Mouse (Mus musculus) midbrain, embryonic 11.5 days (tissue): Measurements from ENCODE around the gene 1700020N01Rik. TPM values are rescaled to one million over a fixed set of nuclear protein-coding genes. Genes with fewer than 3 reads are reported as not detected.

Experiments used
- ATAC-seq: fragments of 200-750 bp; cut with Nextera tagmentation; 2 replicates; pipeline ENCODE4 v1.8.0; 2017; ENCODE audit warnings: moderate TSS enrichment, moderate library complexity; ENCODE audit not compliant: low FRiP score
- DNase-seq: peaks from one replicate; pipeline ENCODE4 v3.0.0; 2015; ENCODE audit warnings: low spot score; ENCODE audit errors: missing footprints
- H3K27ac ChIP-seq: fragments of 300-500 bp; sonication (generic); 2 replicates; pipeline ENCODE4 v1.5.1; 2014; ENCODE audit warnings: low read depth, low read length
- H3K27me3 ChIP-seq: fragments of 300-500 bp; sonication (generic); 2 replicates; pipeline ENCODE4 v1.6.1; 2014; ENCODE audit warnings: mild to moderate bottlenecking, low read length, moderate library complexity, mixed read lengths; ENCODE audit not compliant: control insufficient read depth, insufficient read depth
- H3K36me3 ChIP-seq: fragments of 300-500 bp; sonication (generic); 2 replicates; pipeline ENCODE4 v1.6.1; 2014; ENCODE audit warnings: mild to moderate bottlenecking, low read length, moderate library complexity, mixed read lengths; ENCODE audit not compliant: control insufficient read depth, insufficient read depth
- H3K4me1 ChIP-seq: fragments of 300-500 bp; sonication (generic); 2 replicates; pipeline ENCODE4 v1.6.1; 2014; ENCODE audit warnings: low read length; ENCODE audit not compliant: control insufficient read depth, insufficient read depth
- H3K4me2 ChIP-seq: fragments of 300-500 bp; sonication (generic); 2 replicates; pipeline ENCODE4 v1.6.1; 2014; ENCODE audit warnings: mild to moderate bottlenecking, moderate library complexity
- H3K4me3 ChIP-seq: fragments of 300-500 bp; sonication (generic); 2 replicates; pipeline ENCODE4 v1.5.1; 2014; ENCODE audit warnings: low read depth, low read length
- H3K9ac ChIP-seq: fragments of 300-500 bp; sonication (generic); 2 replicates; pipeline ENCODE4 v1.6.1; 2014; ENCODE audit warnings: low read length
- H3K9me3 ChIP-seq: fragments of 300-500 bp; sonication (generic); 2 replicates; pipeline ENCODE4 v1.6.1; 2016; ENCODE audit warnings: low read length; ENCODE audit not compliant: control insufficient read depth
- WGBS: fragments of 180-500 bp; shearing (Covaris S2); extraction: QIAGEN DNeasy Blood & Tissue Kit; methylation state at CpG from one replicate; pipeline ENCODE4 v1.1.7; 2014; 5-methylcytosine and 5-hydroxymethylcytosine counted together
- polyA plus RNA-seq: library from polyadenylated mRNA; unstranded; fragments of >200 nt; fragmentation: Nextera tagmentation; extraction: Ambion mirVana; gene quantifications from 2 replicates; pipeline ENCODE4 v1.2.1, GENCODE M21; 2014

Gene 1700020N01Rik
- polyA plus RNA-seq, 1 experiment from 2014 or later, result not detected

GRCm38 (mm10) chr10:21613021-21613860, 20.3 kb downstream of the 1700020N01Rik start:
- ATAC-seq (no peak), DNase-seq (no peak)
- no peaks in the 10 kb centered on the region for H3K27me3 ChIP-seq
- no peak overlapping the region for H3K4me2 ChIP-seq
- H3K4me1 ChIP-seq, result no peaks in the 10 kb centered on the region
- 84% methylated on average over 4 of the region's 4 CpGs for WGBS
- H3K4me3 ChIP-seq, result no peak overlapping the region
- H3K27ac ChIP-seq, result no peak overlapping the region
- H3K9me3 ChIP-seq, result no peaks in the 10 kb centered on the region
- H3K9ac ChIP-seq, result no peak overlapping the region
- H3K36me3 ChIP-seq, result no peaks in the 10 kb centered on the region

- H3K4me3 ChIP-seq, result no peak overlapping the region
- no peaks in the 10 kb centered on the region for H3K4me1 ChIP-seq
- no peak overlapping the region for H3K4me2 ChIP-seq
- DNase-seq, result no peak
- H3K27ac ChIP-seq, result no peak overlapping the region
- H3K9me3 ChIP-seq, result no peaks in the 10 kb centered on the region
- no peak overlapping the region for H3K9ac ChIP-seq
- no peak for ATAC-seq
- no peaks in the 10 kb centered on the region for H3K27me3 ChIP-seq
- no peaks in the 10 kb centered on the region for H3K36me3 ChIP-seq
- 81% methylated on average over 1 of the region's 1 CpGs for WGBS
Measured at GRCm38 (mm10) chr10:21614520-21614919, 21.6 kb downstream of the 1700020N01Rik start.

DNA sequence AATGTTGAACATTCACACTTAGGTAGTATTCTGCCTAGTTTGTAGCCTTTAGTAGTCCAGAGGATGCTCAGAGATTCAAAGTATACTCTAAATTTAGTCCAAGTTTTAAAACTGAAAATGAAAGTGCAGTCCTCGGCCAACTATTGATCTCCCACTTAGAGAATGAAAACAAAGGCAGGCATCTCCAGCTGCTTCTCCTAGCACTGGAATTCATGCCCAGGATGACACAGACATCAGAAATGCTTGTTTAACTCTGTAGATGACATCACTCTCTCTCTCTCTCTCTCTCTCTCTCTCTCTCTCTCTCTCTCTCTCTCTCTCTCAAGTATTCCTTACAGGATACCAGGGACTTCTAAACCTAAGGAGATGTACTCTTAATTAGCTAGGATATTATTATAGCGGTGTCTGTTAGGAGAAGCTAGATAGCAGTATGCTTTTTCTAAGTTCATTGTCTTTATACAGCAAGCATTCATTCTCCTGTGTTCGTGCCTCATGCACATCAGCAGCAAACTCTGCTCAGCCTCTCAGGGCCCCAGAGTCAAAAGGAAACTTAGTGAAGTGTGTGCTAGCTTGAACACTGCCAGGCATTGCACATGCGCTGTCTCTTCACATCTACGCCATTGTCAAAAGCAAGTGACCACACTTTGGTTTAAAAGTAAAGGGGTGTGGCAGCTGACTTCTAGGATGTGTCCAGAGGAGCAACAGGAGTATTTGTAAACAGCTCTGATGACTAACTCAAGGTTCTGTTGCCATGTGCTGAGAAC, 26.0 kb downstream of the 1700020N01Rik start:
- ATAC-seq (no peak), DNase-seq (no peak)
- no peaks in the 10 kb centered on the region for H3K9me3 ChIP-seq
- H3K27me3 ChIP-seq, result no peaks in the 10 kb centered on the region
- no peaks in the 10 kb centered on the region for H3K4me1 ChIP-seq
- no peak overlapping the region for H3K9ac ChIP-seq
- 78% methylated on average over 5 of the region's 5 CpGs for whole genome bisulfite sequencing
- no peaks in the 10 kb centered on the region for H3K36me3 ChIP-seq
- no peak overlapping the region for H3K4me2 ChIP-seq
- no peak overlapping the region for H3K27ac ChIP-seq
- H3K4me3 ChIP-seq, result no peak overlapping the region

- ATAC-seq, result no peak
Measured at GRCm38 (mm10) chr10:21622065-21622464, 29.1 kb downstream of the 1700020N01Rik start.

DNA sequence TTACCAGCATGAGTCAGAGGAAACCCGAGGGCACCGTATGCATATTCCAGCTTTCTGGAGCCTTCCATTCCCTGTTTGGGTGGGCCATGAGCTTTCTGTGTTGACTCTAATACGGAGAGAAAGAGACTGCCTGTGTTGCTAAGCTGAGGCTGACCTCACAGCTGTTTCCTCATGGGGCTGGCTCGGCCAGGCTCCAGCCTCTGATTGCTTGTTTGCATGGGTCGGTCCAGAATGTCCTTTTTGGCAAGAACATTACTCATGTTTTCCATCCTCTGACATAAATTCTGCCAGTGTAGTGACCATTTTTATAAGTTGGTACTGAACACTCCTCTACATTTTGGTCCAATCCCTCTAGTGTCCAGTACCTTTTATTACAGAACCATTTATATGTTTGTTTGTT, 35.6 kb downstream of the 1700020N01Rik start:
- Histone ChIP-seq H3K36me3 (no peaks in the 10 kb centered on the region), H3K4me3 (no peak overlapping the region), H3K9ac (no peak overlapping the region), H3K27me3 (no peaks in the 10 kb centered on the region), H3K27ac (no peak overlapping the region), H3K4me1 (no peaks in the 10 kb centered on the region), H3K9me3 (no peaks in the 10 kb centered on the region), H3K4me2 (no peak overlapping the region)
- 85% methylated on average over 5 of the region's 5 CpGs for WGBS
- ATAC-seq, result no peak
- DNase-seq, result no peak

More at GRCm38 (mm10) chr10:21622065-21622464, 29.1 kb downstream of the 1700020N01Rik start:
- no peak overlapping the region for H3K4me2 ChIP-seq
- no peak for DNase-seq
- H3K4me3 ChIP-seq, result no peak overlapping the region
- no peaks in the 10 kb centered on the region for H3K4me1 ChIP-seq
- no peaks in the 10 kb centered on the region for H3K27me3 ChIP-seq
- H3K9me3 ChIP-seq, result no peaks in the 10 kb centered on the region
- no peaks in the 10 kb centered on the region for H3K36me3 ChIP-seq
- H3K9ac ChIP-seq, result no peak overlapping the region
- WGBS, result 85% methylated on average over 7 of the region's 7 CpGs
- H3K27ac ChIP-seq, result no peak overlapping the region

DNA sequence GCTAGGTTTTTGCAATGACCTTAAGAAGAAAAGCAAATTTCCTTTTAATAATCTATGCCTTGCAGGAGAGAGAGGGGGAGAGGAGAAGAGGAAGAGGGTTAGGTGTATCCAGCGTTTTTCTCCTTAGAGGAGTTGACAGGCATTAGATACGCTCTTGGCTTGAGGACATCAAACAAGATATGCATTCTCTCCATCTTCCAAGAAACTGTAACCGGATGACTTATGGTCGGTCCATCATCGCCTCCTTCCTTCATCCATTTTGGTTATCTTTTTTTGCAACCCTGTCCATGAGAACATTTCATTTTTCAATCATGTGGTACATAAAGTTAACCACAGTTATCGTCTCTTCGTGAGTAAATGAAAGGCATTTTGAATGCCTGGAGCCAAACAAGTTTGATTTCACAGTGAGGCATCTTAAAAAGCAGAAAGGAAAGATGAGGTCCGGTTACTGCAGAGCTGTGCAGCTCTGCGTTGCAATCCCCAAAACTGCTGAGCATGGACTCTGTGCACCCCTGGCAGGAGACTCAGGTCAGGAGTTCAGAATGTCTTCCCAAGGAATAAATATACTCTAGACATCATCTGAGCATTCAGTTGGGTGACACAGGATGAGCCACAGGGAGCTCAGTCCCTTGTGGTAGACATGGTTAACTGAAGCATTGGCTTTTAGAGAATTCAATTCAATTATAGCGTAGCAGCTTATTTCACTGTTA, 36.2 kb downstream of the 1700020N01Rik start:
- H3K9me3 ChIP-seq, result no peaks in the 10 kb centered on the region
- H3K27ac ChIP-seq, result no peak overlapping the region
- DNase-seq, result no peak
- ATAC-seq, result no peak
- 89% methylated on average over 10 of the region's 10 CpGs for WGBS
- no peak overlapping the region for H3K9ac ChIP-seq
- H3K4me3 ChIP-seq, result no peak overlapping the region
- H3K36me3 ChIP-seq, result no peaks in the 10 kb centered on the region
- H3K4me1 ChIP-seq, result no peaks in the 10 kb centered on the region
- H3K27me3 ChIP-seq, result no peaks in the 10 kb centered on the region
- H3K4me2 ChIP-seq, result no peak overlapping the region

GRCm38 (mm10) chr10:21631481-21631880, 38.5 kb downstream of the 1700020N01Rik start:
- ATAC-seq (no peak), DNase-seq (no peak)
- no peak overlapping the region for H3K4me3 ChIP-seq
- no peaks in the 10 kb centered on the region for H3K36me3 ChIP-seq
- no peaks in the 10 kb centered on the region for H3K9me3 ChIP-seq
- H3K27me3 ChIP-seq, result no peaks in the 10 kb centered on the region
- no peaks in the 10 kb centered on the region for H3K4me1 ChIP-seq
- H3K4me2 ChIP-seq, result no peak overlapping the region
- H3K9ac ChIP-seq, result no peak overlapping the region
- 86% methylated on average over 1 of the region's 1 CpGs for WGBS
- no peak overlapping the region for H3K27ac ChIP-seq

DNA sequence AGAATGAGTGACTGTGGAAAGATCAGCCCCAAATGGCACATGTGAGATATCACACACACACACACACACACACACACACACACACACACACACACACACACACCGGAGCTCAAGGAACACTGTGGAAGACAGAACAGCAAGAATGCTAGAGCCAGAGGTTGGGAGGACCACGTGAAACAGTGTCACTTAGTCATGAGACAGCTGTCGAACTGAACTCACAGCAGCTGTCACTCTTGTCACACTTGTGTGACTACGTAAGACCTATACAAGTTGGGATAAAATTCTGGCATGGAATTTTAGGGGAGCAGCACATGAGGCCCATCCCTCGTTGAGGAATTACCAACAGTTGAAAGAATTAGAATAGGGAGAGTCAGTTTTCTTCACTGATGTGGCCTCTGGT, 39.7 kb downstream of the 1700020N01Rik start:
- 73% methylated on average over 5 of the region's 5 CpGs for WGBS

More for the DNA sequence above, 39.7 kb downstream of the 1700020N01Rik start:
- no peak overlapping the region for H3K9ac ChIP-seq
- DNase-seq (no peak), ATAC-seq (no peak)
- H3K4me3 ChIP-seq, result no peak overlapping the region
- H3K4me1 ChIP-seq, result no peaks in the 10 kb centered on the region
- H3K4me2 ChIP-seq, result no peak overlapping the region
- no peaks in the 10 kb centered on the region for H3K36me3 ChIP-seq
- no peaks in the 10 kb centered on the region for H3K9me3 ChIP-seq
- no peak overlapping the region for H3K27ac ChIP-seq
- H3K27me3 ChIP-seq, result no peaks in the 10 kb centered on the region
